Mouse (Mus musculus) embryonic facial prominence, embryonic 15.5 days (tissue): ENCODE measurements around the gene Per1. TPM values are rescaled to one million over a fixed set of nuclear protein-coding genes. Genes with fewer than 3 reads are reported as not detected.
"Not testable (repeated sequence)": the region's sequence is repeated elsewhere in the genome, so short reads cannot be mapped to it uniquely, and the experiment has no call there.

ENCODE experiments used
- ATAC-seq: fragments of 200-750 bp; cut with Nextera tagmentation; 2 replicates; pipeline ENCODE4 v1.8.0; 2017; ENCODE audit warnings: low read depth, moderate TSS enrichment; ENCODE audit not compliant: insufficient number of reproducible peaks, low FRiP score, low TSS enrichment
- H3K27ac ChIP-seq: fragments of 300-500 bp; sonication (generic); replicated peaks from 2 replicates; pipeline ENCODE4 v1.5.1; 2015; ENCODE audit warnings: mild to moderate bottlenecking, inconsistent platforms
- H3K27me3 ChIP-seq: fragments of 300-500 bp; sonication (generic); 2 replicates; pipeline ENCODE4 v1.6.1; 2015; ENCODE audit warnings: inconsistent platforms
- H3K36me3 ChIP-seq: fragments of 300-500 bp; sonication (generic); 2 replicates; pipeline ENCODE4 v1.6.1; 2015; ENCODE audit warnings: mild to moderate bottlenecking, inconsistent platforms
- H3K4me1 ChIP-seq: fragments of 300-500 bp; sonication (generic); 2 replicates; pipeline ENCODE4 v1.6.1; 2015; ENCODE audit warnings: inconsistent platforms
- H3K4me2 ChIP-seq: fragments of 300-500 bp; sonication (generic); replicated peaks from 2 replicates; pipeline ENCODE4 v1.6.1; 2015; ENCODE audit warnings: mild to moderate bottlenecking, inconsistent platforms
- H3K4me3 ChIP-seq: fragments of 300-500 bp; sonication (generic); replicated peaks from 2 replicates; pipeline ENCODE4 v1.5.1; 2015; ENCODE audit warnings: mild to moderate bottlenecking, inconsistent platforms
- H3K9ac ChIP-seq: fragments of 300-500 bp; sonication (generic); 2 replicates; pipeline ENCODE4 v1.6.1; 2015; ENCODE audit warnings: inconsistent platforms
- H3K9me3 ChIP-seq: fragments of 300-500 bp; sonication (generic); replicated peaks from 2 replicates; pipeline ENCODE4 v1.6.1; 2016; ENCODE audit warnings: inconsistent platforms
- WGBS: fragments of 180-500 bp; shearing (Covaris S2); methylation state at CpG from one replicate; pipeline ENCODE4 v1.1.7; 2015; 5-methylcytosine and 5-hydroxymethylcytosine counted together
- polyA plus RNA-seq: library from polyadenylated mRNA; unstranded; fragments of >200 nt; fragmentation: Nextera tagmentation; extraction: Ambion mirVana; gene quantifications from 2 replicates; pipeline ENCODE4 v1.2.1, GENCODE M21; 2015

Per1 gene
- polyA plus RNA-seq, 1 experiment from 2014 or later, result 34.4 TPM

- H3K27ac ChIP-seq, result peak overlapping the region; percentile 93
- not testable (repeated sequence) for ATAC-seq, H3K27me3 ChIP-seq, H3K9ac ChIP-seq, H3K4me3 ChIP-seq, H3K4me2 ChIP-seq, H3K9me3 ChIP-seq
- peaks cover 32% of the 10 kb centered on the region for H3K36me3 ChIP-seq
- WGBS, result 80% methylated on average over 7 of the region's 7 CpGs
- peaks cover 46% of the 10 kb centered on the region for H3K4me1 ChIP-seq
Measured at GRCm38 (mm10) chr11:69093856-69094255, 1.2 kb upstream of the Per1 start.

DNA sequence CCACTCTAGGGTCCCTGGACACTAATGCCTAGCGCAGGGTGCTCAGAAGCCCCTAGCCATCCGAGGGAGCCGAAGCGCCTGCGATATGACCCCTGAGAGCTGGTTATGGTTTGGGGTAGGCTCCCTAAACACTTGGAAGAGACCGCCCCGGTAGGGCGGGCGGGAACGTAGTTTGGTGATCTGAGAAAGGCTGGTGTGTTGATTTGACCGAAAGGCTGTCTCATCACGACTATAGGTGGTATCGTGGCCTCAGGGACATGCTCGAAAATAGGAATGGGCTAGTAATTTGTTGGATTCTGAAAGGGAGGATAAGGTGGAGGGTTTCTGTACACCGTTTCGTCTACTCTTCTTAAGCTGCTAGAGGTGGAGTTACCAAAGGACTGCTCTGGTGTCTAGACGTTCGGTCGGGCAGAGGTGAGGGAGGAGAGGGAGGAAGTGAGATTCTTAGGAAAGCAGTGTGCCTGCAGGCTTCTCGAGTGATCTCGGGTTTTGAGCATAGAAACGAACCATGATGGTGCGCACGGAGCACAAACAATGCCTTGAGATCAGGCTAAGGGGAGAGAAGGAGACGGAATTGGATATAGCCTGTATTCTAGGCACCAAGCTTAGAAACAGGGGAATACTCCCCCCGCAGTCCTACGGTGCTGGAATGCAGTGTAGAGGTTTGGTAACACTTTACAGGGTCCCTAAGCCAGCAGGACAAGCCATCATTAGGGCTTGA, 654 bp downstream of the Per1 start:
- peaks cover 45% of the 10 kb centered on the region for H3K4me1 ChIP-seq

GRCm38 (mm10) chr11:69096360-69096986, 1.5 kb downstream of the Per1 start:
- 6% methylated on average over 9 of the region's 9 CpGs for WGBS

More for the DNA sequence above, 654 bp downstream of the Per1 start:
- peak overlapping the region; percentile 60 for H3K4me3 ChIP-seq
- no peaks in the 10 kb centered on the region for H3K27me3 ChIP-seq
- no peak for ATAC-seq
- H3K4me2 ChIP-seq, result peak overlapping the region; percentile 68
- H3K27ac ChIP-seq, result peak overlapping the region; percentile 97
- peaks cover 23% of the 10 kb centered on the region for H3K36me3 ChIP-seq
- no peaks in the 10 kb centered on the region for H3K9me3 ChIP-seq
- under 1% methylated on average over 27 of the region's 27 CpGs for WGBS
- H3K9ac ChIP-seq, result peak overlapping the region; percentile 59

DNA sequence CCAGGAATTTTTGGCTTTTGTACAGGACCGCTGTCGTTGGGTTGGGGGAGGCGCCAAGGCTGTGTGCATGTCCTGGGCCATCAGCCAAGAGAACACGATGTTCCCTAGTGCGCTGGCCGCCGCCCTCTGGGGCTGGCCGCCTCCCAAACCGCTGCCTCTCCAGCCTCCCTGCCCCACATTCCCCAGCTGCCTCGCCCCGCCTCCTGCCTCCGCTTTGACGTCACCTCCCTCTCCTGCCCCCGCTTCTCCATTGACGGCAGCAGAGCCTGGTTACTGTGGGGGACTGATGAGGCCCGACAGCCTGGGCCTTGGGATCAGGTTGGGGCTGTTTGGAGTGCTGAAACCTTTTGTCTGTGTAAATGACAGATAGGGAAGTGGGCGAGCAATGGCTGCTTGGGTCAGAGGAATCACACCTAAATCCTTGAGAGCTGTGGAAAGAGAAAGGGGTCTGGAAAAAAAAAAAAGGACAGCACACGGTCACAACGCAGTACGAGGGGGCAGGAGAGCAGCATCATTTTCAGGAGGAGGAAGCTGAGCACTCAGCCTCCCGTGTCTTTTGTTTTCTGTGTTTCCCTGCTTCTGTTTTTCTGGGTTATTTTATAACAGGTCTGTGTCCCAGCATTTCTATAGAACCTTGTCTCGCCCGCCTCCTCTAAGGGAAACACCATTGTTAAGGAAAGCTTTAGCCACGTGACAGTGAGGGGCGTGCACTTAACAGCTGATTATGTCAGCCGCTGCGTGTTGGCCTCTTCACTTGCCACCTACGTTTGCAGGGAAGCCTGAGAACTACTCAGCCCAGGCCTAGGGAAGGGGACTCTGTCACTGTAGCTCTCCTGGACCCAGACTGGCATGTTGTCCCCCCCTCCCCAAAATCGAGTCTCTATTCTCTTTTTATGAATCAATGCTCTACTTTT, 2.2 kb downstream of the Per1 start:
- 3% methylated on average over 29 of the region's 29 CpGs for WGBS
- Histone ChIP-seq H3K9ac (peak overlapping the region; percentile 12; the same call in 1 of the 2 replicates), H3K4me2 (peak overlapping the region; percentile 68), H3K27ac (peak overlapping the region; percentile 97), H3K4me1 (peaks cover 40% of the 10 kb centered on the region), H3K36me3 (peaks cover 25% of the 10 kb centered on the region), H3K27me3 (no peaks in the 10 kb centered on the region), H3K4me3 (peak overlapping the region; percentile 60), H3K9me3 (no peaks in the 10 kb centered on the region)
- peak; percentile 70 for ATAC-seq

More at GRCm38 (mm10) chr11:69096360-69096986, 1.5 kb downstream of the Per1 start:
- no peak for ATAC-seq
- Histone ChIP-seq H3K9me3 (no peaks in the 10 kb centered on the region), H3K36me3 (peaks cover 24% of the 10 kb centered on the region), H3K9ac (peak overlapping the region; percentile 59), H3K27me3 (no peaks in the 10 kb centered on the region), H3K4me3 (peak overlapping the region; percentile 60), H3K4me1 (peaks cover 42% of the 10 kb centered on the region), H3K4me2 (peak overlapping the region; percentile 68), H3K27ac (peak overlapping the region; percentile 97)

GRCm38 (mm10) chr11:69098039-69098761, 3.2 kb downstream of the Per1 start:
- no peaks in the 10 kb centered on the region for H3K27me3 ChIP-seq
- 24% methylated on average over 8 of the region's 8 CpGs for WGBS
- H3K4me3 ChIP-seq, result peak overlapping the region; percentile 60
- ATAC-seq, result no peak
- H3K4me1 ChIP-seq, result peaks cover 40% of the 10 kb centered on the region
- no peaks in the 10 kb centered on the region for H3K9me3 ChIP-seq
- H3K9ac ChIP-seq, result no peak overlapping the region
- H3K27ac ChIP-seq, result peak overlapping the region; percentile 97
- H3K36me3 ChIP-seq, result peaks cover 28% of the 10 kb centered on the region
- H3K4me2 ChIP-seq, result peak overlapping the region; percentile 68

DNA sequence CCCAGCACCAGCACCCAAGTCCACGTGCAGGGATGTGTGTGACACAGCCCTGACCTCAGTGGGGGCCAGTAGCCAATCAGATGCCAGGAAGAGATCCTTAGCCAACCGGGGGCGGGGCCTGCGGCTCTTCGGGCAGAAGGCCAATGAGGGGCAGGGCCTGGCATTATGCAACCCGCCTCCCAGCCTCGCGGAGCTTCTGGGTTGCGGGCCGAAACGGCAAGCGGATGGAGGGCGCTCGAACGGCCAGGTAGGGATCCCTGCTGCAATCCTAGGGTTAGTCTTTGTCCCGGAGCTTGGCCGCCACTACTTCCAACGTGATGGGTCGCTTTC, 3.7 kb downstream of the Per1 start:
- WGBS, result 0% methylated on average over 19 of the region's 19 CpGs
- peaks cover 40% of the 10 kb centered on the region for H3K4me1 ChIP-seq

DNA sequence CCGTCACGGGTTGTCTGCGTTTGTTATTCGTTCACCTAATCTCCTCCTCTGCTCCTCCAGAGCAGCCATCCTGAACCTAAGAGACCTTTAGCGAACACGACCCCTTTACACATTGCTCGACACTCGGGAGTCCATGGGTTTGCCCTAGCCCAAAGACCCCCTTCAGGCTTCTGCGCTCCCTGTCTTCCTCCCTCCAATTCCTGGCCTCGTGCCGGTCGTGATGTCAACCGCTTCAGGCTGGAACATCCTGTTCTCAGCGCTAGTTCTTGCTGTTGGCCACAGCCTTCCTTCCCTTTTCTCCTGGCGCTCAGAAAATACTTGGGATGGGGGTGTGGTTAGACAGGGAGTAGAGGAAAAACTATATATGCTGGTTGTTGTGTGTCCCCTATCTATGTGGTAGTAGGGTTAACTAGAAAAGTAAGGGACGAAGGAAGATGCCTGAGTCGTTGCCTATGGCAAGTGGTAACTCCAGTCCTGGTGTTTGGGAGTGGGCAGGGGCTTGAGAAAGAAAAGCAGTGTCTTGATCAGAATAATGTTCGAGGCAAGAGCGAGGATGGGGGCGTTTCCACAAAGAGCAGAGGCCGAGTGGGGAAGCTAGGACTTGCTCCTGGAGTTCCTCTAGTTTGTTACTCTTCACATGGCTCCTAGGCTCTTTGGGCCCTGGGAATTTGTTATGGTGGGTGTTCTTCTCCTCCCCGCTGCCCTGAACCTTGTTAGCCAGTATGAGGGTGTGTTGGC, 4.3 kb downstream of the Per1 start:
- Histone ChIP-seq H3K9ac (peak overlapping the region; percentile 53), H3K9me3 (no peaks in the 10 kb centered on the region), H3K4me3 (peak overlapping the region; percentile 60), H3K27me3 (no peaks in the 10 kb centered on the region), H3K27ac (peak overlapping the region; percentile 97), H3K36me3 (peaks cover 40% of the 10 kb centered on the region), H3K4me2 (peak overlapping the region; percentile 68), H3K4me1 (peaks cover 36% of the 10 kb centered on the region)
- WGBS, result under 1% methylated on average over 22 of the region's 22 CpGs
- ATAC-seq, result no peak

More for the DNA sequence above, 3.7 kb downstream of the Per1 start:
- Histone ChIP-seq H3K4me3 (peak overlapping the region; percentile 60), H3K4me2 (peak overlapping the region; percentile 68), H3K9ac (peak overlapping the region; percentile 53), H3K9me3 (no peaks in the 10 kb centered on the region), H3K36me3 (peaks cover 34% of the 10 kb centered on the region), H3K27ac (peak overlapping the region; percentile 97), H3K27me3 (no peaks in the 10 kb centered on the region)
- no peak for ATAC-seq

- H3K36me3 ChIP-seq, result peaks cover 46% of the 10 kb centered on the region
- under 1% methylated on average over 23 of the region's 23 CpGs for WGBS
- H3K27me3 ChIP-seq, result no peaks in the 10 kb centered on the region
- H3K4me3 ChIP-seq, result peak overlapping the region; percentile 60
- ATAC-seq, result peak; percentile 9
- H3K9me3 ChIP-seq, result no peaks in the 10 kb centered on the region
- peak overlapping the region; percentile 68 for H3K4me2 ChIP-seq
- peak overlapping the region; percentile 97 for H3K27ac ChIP-seq
- H3K4me1 ChIP-seq, result peaks cover 34% of the 10 kb centered on the region
- peak overlapping the region; percentile 53 for H3K9ac ChIP-seq
Measured at GRCm38 (mm10) chr11:69099915-69100345, 4.9 kb downstream of the Per1 start.

DNA sequence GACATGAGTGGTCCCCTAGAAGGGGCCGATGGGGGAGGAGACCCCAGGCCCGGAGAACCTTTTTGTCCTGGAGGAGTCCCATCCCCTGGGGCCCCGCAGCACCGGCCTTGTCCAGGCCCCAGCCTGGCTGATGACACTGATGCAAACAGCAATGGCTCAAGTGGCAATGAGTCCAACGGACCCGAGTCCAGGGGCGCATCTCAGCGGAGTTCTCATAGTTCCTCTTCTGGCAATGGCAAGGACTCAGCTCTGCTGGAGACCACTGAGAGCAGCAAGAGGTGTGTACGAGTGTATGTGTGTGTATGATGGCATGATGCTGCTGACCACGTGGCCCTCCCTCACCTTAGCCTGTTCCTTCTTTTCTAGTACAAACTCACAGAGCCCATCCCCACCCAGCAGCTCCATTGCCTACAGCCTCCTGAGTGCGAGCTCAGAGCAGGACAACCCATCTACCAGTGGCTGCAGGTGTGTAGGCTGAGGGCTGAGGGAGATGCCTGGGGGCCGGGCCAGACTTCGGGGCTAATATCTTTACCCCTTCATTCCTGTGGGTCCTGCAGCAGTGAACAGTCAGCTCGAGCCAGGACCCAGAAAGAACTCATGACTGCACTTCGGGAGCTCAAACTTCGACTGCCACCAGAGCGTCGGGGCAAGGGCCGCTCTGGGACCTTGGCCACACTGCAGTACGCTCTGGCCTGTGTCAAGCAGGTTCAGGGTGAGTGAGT, 5.8 kb downstream of the Per1 start:
- peak overlapping the region; percentile 7 for H3K9ac ChIP-seq
- peaks cover 54% of the 10 kb centered on the region for H3K36me3 ChIP-seq
- peak overlapping the region; percentile 97 for H3K27ac ChIP-seq
- 89% methylated on average over 20 of the region's 20 CpGs for WGBS
- H3K27me3 ChIP-seq, result no peaks in the 10 kb centered on the region
- H3K9me3 ChIP-seq, result no peaks in the 10 kb centered on the region
- peak overlapping the region; percentile 60; the same call in 1 of the 2 replicates for H3K4me3 ChIP-seq
- ATAC-seq, result no peak
- peak overlapping the region; percentile 68 for H3K4me2 ChIP-seq
- H3K4me1 ChIP-seq, result peaks cover 34% of the 10 kb centered on the region
